Mouse (Mus musculus) frontal cortex, adult (tissue): ENCODE measurements at regions not wholly inside any gene's neighbourhood (a gene's known extent, or its start where the extent isn't known, plus 50 kb on each side); places are given as distances from the start of the nearest gene placed in this dataset.
"Not testable (repeated sequence)": the region's sequence is repeated elsewhere in the genome, so short reads cannot be mapped to it uniquely, and the experiment has no call there.

ENCODE experiments used
- ATAC-seq: cut with Nextera tagmentation; 2 replicates; pipeline ENCODE4 v1.9.2; 2017; ENCODE audit warnings: mild to moderate bottlenecking, moderate library complexity, mixed read lengths; ENCODE audit not compliant: low TSS enrichment

DNA sequence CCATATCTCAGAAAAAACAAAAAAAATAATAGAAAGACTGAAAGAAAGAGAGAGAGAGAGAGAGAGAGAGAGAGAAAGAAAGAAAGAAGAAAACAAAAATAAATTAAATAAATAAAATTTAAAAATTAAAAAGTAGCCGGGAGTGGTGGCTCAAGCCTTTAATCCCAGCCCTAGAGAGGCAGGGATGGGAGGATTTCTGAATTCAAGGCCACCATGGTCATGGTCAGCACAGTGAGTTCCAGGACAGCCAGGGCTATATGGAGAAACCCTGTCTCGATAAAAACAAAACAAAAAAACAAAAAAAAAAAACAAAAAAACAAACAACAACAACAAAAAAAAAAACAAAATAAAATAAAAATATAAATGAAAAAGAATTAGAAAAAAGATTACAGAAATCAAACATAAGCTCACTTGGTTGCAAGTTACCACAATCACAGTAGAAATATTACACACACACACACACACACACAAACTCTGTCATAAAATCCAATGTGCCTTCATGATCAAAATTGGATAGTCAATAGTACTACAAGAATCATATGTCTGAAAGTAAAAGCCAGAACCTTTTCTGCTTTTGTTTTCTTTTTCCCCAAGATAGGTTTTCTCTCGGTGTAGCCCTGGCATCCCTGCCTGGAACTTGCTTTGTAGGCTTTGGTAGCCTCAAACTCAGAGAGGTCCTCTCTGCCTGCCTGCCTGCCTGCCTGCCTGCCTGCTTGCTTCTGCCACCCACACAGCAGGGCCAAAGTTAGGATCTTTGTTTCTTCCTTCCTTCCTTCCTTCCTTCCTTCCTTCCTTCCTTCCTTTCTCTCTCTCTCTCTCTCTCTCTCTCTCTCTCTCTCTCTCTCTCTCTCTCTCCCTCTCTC lies 476.1 kb upstream of the Olfr161 start:
- peak; percentile 70; the same call in 1 of the 2 replicates for ATAC-seq

- ATAC-seq: not testable (repeated sequence)
Observed at GRCm38 (mm10) chr16:3115336-3116112, 475.3 kb upstream of the Olfr161 start.

DNA sequence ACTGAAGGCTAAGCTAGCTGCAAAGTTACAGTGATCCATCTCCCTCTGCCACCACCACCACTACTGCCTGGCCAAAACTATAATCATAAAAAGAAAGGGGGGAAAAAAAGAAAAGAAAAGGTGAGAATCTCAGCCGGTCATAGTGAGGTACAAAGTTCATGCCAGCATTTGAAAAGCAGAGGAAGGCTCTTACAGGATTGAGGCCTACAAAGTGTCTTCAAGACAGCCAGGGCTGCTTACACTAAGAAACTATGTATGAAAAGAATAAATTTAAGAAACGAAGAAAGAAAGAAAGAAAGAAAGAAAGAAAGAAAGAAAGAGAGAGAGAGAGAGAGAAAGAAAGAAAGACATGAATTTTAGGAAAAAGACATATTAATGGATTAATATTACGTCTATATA lies 474.7 kb upstream of the Olfr161 start:
- ATAC-seq: not testable (repeated sequence)

GRCm38 (mm10) chr16:3121216-3121615 lies 469.6 kb upstream of the Olfr161 start:
- not testable (repeated sequence) for ATAC-seq

DNA sequence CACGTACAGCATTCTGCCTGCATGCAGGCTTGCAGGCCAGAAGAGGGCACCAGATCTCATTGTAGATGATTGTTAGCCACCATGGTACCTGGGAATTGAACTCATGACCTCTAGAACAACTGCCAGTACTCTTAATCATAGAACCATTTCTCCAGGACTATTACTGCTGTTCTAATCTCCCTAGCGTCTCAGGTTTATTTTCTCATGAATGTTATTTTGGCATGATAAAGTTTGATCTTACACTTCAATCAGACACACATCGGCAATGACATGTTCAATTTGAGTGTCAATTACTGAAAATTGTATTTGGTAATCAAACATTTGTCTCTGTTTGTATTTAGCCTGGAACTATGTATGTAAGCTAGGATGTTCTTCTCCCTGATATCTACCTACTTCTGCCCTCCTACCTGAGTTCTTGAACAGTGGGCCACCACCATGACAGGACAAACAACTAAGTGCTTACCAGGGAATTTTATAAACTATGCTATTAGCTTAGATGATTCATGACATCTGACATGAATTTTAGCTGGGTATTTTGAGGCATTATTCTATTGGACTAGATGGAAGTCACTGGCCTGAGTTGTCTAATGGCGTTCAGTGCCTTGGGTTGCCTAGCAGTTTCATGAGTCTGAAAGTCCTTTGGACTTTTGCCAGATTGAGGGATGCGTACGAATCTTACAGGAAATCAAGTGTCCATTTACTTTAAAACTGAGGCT lies 468.5 kb upstream of the Olfr161 start:
- not testable (repeated sequence) for ATAC-seq

DNA sequence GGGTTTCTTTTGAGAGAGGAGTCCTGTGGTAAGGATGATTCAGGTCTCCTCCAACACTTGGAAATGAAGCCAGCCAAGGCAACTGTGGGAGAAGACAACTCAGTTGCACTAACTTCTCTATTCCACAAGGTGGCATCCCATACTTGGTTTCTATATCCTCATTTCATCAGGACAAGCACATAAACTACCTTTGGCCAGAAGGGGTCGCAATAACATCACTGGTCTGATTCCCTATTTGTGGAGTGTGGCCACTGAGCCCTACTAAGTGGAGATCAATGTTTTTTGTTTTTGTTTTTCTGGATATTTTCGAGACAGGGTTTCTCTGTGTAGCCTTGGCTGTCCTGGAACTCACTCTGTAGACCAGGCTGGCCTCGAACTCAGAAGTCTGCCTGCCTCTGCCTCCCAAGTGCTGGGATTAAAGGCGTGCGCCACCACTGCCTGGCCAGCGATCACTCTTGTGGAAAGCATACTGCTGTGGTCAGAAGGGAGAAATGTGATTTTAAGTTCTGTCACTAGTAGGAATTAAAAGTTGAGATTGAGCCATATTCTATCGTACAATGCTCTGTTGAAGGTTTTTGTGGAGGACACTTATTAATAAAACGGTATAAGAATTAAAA lies 467.9 kb upstream of the Olfr161 start:
- ATAC-seq: peak; percentile 69; the same call in 1 of the 2 replicates

DNA sequence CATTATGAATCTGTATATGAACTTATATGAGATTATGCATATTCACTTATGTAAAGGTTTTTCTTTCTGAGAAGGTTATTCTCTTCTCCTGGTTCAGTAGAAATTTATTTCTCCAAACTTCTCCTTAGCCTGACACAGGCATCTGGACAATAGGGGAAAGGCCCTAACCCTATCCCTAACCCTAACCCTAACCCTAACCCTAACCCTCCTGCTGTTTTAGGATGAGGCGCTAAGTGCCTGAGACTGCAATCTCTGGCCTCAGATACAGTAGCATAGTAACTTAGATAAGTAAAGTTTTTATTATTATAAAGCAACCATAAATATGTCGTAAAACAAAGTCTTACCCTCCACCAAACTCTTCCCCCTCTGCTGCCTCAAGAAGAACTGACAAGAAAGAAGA lies 463.5 kb upstream of the Olfr161 start:
- not testable (repeated sequence) for ATAC-seq
